Mouse (Mus musculus): ENCODE measurements around the gene Kif1c. TPM values are rescaled to one million over a fixed set of nuclear protein-coding genes. Genes with fewer than 3 reads are reported as not detected.
"Not testable (repeated sequence)": the region's sequence is repeated elsewhere in the genome, so short reads cannot be mapped to it uniquely, and the experiment has no call there.

The Kif1c gene
- polyA plus RNA-seq, 1 experiment from 2014 or later = 4.5 TPM

DNA sequence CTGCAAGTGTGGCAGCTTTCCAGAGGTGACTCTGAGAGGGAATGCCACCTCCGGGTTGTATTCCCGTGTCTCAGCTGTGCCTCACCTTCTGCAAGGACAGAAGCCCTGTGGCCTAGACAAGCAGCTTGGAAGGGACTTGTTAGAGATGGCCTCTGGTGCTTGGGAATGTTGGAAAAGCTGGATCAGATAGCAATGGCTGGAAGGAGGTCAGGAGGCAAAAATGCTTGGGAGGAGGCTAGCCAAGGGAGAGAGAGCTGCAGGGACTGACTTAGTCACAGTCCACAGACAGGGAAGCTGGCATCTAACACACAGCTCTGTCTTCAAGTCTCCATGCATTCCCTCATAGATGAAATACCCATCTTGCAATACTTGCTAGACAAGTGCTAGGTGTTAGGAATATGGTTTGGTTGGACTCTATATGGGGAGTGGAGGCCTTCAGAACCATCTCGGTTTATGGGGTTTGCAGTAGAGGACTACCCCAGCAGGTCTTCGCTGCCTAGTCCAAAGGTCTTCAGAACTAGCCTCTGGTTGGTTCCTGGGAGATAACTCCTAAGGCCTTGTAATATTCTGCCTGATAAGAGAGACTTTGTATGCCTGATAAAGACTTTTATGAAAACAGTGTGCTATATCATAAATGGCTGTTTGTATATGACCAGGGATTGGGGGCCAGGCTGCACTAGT, 52.1 kb downstream of the Kif1c start:
- no peak overlapping the region for H3K4me2 ChIP-seq
- no peaks in the 10 kb centered on the region for H3K9me3 ChIP-seq (replicated peaks)
- H3K36me3 ChIP-seq = no peaks in the 10 kb centered on the region
- no peaks in the 10 kb centered on the region for H3K4me1 ChIP-seq (replicated peaks)
- no peak overlapping the region for H3K4me3 ChIP-seq
- no peak overlapping the region for H3K27ac ChIP-seq (ENCODE audit: poor library complexity, severe bottlenecking)
- no peak overlapping the region for H3K9ac ChIP-seq
- WGBS = 71% methylated on average over 4 of the region's 4 CpGs
- no peak for ATAC-seq (ENCODE audit: insufficient number of reproducible peaks, low FRiP score)
- H3K27me3 ChIP-seq (replicated peaks) = no peaks in the 10 kb centered on the region

GRCm38 (mm10) chr11:70753146-70753545, 52.8 kb downstream of the Kif1c start:
- H3K4me2 ChIP-seq = no peak overlapping the region
- no peaks in the 10 kb centered on the region for H3K4me1 ChIP-seq (replicated peaks)
- H3K36me3 ChIP-seq = no peaks in the 10 kb centered on the region
- H3K27ac ChIP-seq (ENCODE audit: poor library complexity, severe bottlenecking) = no peak overlapping the region
- ATAC-seq (ENCODE audit: insufficient number of reproducible peaks, low FRiP score) = no peak
- no peak overlapping the region for H3K9ac ChIP-seq
- WGBS = 84% methylated on average over 10 of the region's 10 CpGs
- no peak overlapping the region for H3K4me3 ChIP-seq
- H3K9me3 ChIP-seq (replicated peaks) = no peaks in the 10 kb centered on the region
- no peaks in the 10 kb centered on the region for H3K27me3 ChIP-seq (replicated peaks)

DNA sequence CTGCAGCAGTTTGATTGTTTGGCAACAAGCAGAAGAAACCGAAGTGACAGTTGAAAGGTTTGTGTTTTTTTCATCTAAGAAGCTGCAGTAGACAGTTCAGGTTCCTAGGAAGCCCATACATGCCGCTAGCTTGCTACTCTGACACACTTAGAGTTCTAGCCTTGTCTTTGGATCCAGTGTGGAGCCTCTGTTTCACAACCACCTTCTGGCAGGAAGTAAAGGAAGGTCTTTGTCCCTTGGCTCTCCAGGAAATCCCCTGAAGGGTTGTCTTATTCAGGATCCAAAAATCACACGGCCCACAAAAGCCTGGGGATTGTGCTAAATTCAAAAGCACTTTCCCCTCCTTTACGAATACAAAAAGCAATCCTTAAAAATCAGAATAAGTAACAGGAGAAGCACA, 54.1 kb downstream of the Kif1c start:
- Histone ChIP-seq H3K36me3 (no peaks in the 10 kb centered on the region), H3K9me3 (replicated peaks) (no peaks in the 10 kb centered on the region), H3K4me2 (no peak overlapping the region), H3K9ac (no peak overlapping the region), H3K4me1 (replicated peaks) (no peaks in the 10 kb centered on the region), H3K27ac (ENCODE audit: poor library complexity, severe bottlenecking) (no peak overlapping the region), H3K27me3 (replicated peaks) (no peaks in the 10 kb centered on the region), H3K4me3 (no peak overlapping the region)
- no peak for ATAC-seq (ENCODE audit: insufficient number of reproducible peaks, low FRiP score)
- 58% methylated on average over 4 of the region's 4 CpGs for WGBS

DNA sequence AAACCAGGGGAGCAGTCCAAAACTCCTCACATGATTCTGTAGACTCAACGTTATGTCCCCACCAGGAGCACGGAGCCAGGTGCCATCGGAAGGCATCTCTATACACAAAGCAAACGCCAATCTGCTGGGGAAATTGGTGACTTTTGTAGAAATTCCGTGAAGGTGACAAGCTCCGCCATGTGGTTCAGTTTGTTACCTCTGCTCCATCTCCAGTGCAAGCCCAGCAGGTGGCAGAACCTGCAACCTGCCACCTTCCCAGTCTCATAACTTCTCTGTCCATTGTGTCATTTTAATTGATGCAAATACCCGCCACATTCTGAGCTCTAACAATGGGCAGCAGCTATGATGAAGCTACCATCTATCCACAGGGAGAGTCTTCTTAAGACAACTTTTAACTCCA, 54.6 kb downstream of the Kif1c start:
- no peak for ATAC-seq (ENCODE audit: insufficient number of reproducible peaks, low FRiP score)
- 58% methylated on average over 7 of the region's 7 CpGs for WGBS

GRCm38 (mm10) chr11:70755645-70756044, 55.3 kb downstream of the Kif1c start:
- 7% methylated on average over 7 of the region's 7 CpGs for WGBS
- Histone ChIP-seq H3K9me3 (replicated peaks) (no peaks in the 10 kb centered on the region), H3K27me3 (replicated peaks) (no peaks in the 10 kb centered on the region), H3K4me2 (no peak overlapping the region), H3K9ac (no peak overlapping the region), H3K4me1 (replicated peaks) (no peaks in the 10 kb centered on the region), H3K27ac (ENCODE audit: poor library complexity, severe bottlenecking) (no peak overlapping the region), H3K36me3 (no peaks in the 10 kb centered on the region), H3K4me3 (no peak overlapping the region)
- no peak for ATAC-seq (ENCODE audit: insufficient number of reproducible peaks, low FRiP score)

More for the DNA sequence above, 54.6 kb downstream of the Kif1c start:
- Histone ChIP-seq H3K36me3 (no peaks in the 10 kb centered on the region), H3K9ac (no peak overlapping the region), H3K4me3 (no peak overlapping the region), H3K4me1 (replicated peaks) (no peaks in the 10 kb centered on the region), H3K27me3 (replicated peaks) (no peaks in the 10 kb centered on the region), H3K9me3 (replicated peaks) (no peaks in the 10 kb centered on the region), H3K4me2 (no peak overlapping the region), H3K27ac (ENCODE audit: poor library complexity, severe bottlenecking) (no peak overlapping the region)

DNA sequence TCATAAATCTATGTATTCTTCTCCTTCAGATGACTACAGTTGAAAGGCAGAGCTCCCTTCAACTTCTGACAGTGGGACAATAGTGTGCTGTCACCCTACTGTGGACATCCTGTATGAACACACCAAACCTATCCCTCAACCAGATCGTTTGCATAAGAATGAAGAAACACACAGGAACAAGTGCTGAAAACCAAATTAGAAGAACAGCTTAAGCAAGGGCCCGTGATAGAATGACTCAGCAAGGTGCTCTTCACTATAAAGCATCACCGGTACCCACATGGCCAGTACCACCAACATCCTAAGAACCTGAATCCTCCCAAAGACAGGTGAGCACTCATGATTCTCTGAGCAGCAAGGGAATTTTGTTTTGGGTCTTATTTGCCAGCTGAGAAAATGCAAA, 60.1 kb downstream of the Kif1c start:
- not testable (repeated sequence) for H3K27ac ChIP-seq (ENCODE audit: poor library complexity, severe bottlenecking); ATAC-seq (ENCODE audit: insufficient number of reproducible peaks, low FRiP score); H3K4me3 ChIP-seq; H3K27me3 ChIP-seq (replicated peaks); H3K4me2 ChIP-seq; H3K36me3 ChIP-seq; H3K9me3 ChIP-seq (replicated peaks); H3K4me1 ChIP-seq (replicated peaks); H3K9ac ChIP-seq
- 64% methylated on average over 3 of the region's 3 CpGs for WGBS

- Histone ChIP-seq H3K27ac (ENCODE audit: poor library complexity, severe bottlenecking) (no peak overlapping the region), H3K9me3 (replicated peaks) (no peaks in the 10 kb centered on the region), H3K36me3 (peaks cover 3% of the 10 kb centered on the region), H3K4me2 (no peak overlapping the region), H3K4me1 (replicated peaks) (peaks cover 16% of the 10 kb centered on the region), H3K27me3 (replicated peaks) (no peaks in the 10 kb centered on the region), H3K4me3 (no peak overlapping the region), H3K9ac (no peak overlapping the region)
- no peak for ATAC-seq (ENCODE audit: insufficient number of reproducible peaks, low FRiP score)
- 81% methylated on average over 9 of the region's 9 CpGs for WGBS
Measured at GRCm38 (mm10) chr11:70762641-70763040, 62.3 kb downstream of the Kif1c start.

- no peak; the same call in 1 of the 2 replicates for ATAC-seq (ENCODE audit: insufficient number of reproducible peaks, low FRiP score)
- WGBS = 33% methylated on average over 3 of the region's 3 CpGs
- Histone ChIP-seq H3K36me3 (peaks cover 10% of the 10 kb centered on the region), H3K27me3 (replicated peaks) (no peaks in the 10 kb centered on the region), H3K4me2 (peak overlapping the region; percentile 70), H3K4me1 (replicated peaks) (peaks cover 16% of the 10 kb centered on the region), H3K4me3 (peak overlapping the region; percentile 73), H3K9ac (peak overlapping the region; percentile 87), H3K9me3 (replicated peaks) (no peaks in the 10 kb centered on the region; the same call in 1 of the 2 replicates), H3K27ac (ENCODE audit: poor library complexity, severe bottlenecking) (peak overlapping the region; percentile 88; the same call in 1 of the 2 replicates)
Measured at GRCm38 (mm10) chr11:70763582-70763935, 63.2 kb downstream of the Kif1c start.

DNA sequence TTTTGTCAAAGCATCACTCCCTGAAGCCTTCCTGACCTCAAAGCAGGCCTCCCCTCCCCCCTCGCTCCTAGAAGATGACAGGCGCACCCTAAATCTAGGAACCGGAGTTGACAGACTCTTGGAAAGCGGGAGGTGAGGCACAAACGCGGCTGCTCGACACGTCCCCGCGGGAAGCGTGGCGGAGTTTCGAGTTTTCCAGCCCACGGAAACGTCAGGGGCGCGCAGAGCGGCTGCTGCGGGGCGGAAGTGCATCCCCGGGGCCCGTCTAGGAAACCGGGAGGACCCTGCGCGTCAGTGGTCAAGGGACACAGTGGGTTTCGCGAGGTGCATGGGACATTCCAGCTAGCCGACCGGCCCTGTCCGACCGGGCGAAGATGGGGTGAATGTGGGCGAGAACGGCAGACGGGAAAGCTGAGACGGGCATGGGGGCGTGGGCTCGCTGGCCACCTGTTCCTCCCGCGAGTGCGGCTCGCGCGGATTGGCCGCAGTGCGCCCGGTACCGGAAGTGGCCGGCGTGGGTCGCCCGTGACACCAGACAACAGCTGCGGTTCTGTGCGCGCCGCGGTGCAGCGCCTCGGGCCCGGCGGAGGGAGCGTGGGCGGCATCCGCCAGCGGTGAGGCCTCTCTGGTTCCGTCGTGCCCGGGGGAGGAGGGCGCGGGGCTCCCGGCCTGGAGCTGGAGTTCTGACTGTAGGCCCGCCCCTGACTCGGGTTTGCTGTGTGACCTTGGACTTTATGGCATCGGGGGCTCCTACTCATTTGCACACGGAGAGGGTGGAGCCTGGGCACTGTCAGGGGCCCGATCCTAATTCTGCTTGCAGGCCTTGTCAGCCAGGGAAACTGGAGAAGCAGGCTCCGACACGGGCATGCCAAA, 63.8 kb downstream of the Kif1c start, which contains the start of gene Zfp3:
TSS of gene Zfp3 (plus strand) at position 274 of the 873 bp plus-strand sequence.
- peak; percentile 87 for ATAC-seq (ENCODE audit: insufficient number of reproducible peaks, low FRiP score)
- under 1% methylated on average over 75 of the region's 78 CpGs for WGBS
- Histone ChIP-seq H3K9me3 (replicated peaks) (no peaks in the 10 kb centered on the region; the same call in 1 of the 2 replicates), H3K36me3 (peaks cover 10% of the 10 kb centered on the region), H3K27me3 (replicated peaks) (no peaks in the 10 kb centered on the region), H3K4me2 (peak within 1 kb of the TSS; percentile 70), H3K4me3 (peak within 1 kb of the TSS; percentile 73), H3K4me1 (replicated peaks) (peaks cover 16% of the 10 kb centered on the region), H3K27ac (ENCODE audit: poor library complexity, severe bottlenecking) (peak within 1 kb of the TSS; percentile 88), H3K9ac (peak within 1 kb of the TSS; percentile 87)

GRCm38 (mm10) chr11:70765776-70766445, 65.6 kb downstream of the Kif1c start:
- H3K4me2 ChIP-seq = 0 out of 2 replicates have a peak overlapping the region, but pooled peaks have one; percentile 13
- H3K36me3 ChIP-seq = peaks cover 12% of the 10 kb centered on the region
- H3K27me3 ChIP-seq (replicated peaks) = no peaks in the 10 kb centered on the region
- no peaks in the 10 kb centered on the region; the same call in 1 of the 2 replicates for H3K9me3 ChIP-seq (replicated peaks)
- H3K27ac ChIP-seq (ENCODE audit: poor library complexity, severe bottlenecking) = 0 out of 2 replicates have a peak overlapping the region, but pooled peaks have one; percentile 44
- H3K4me1 ChIP-seq (replicated peaks) = peaks cover 16% of the 10 kb centered on the region
- no peak for ATAC-seq (ENCODE audit: insufficient number of reproducible peaks, low FRiP score)
- H3K9ac ChIP-seq = no peak overlapping the region
- H3K4me3 ChIP-seq = no peak overlapping the region
- WGBS = 65% methylated on average over 16 of the region's 16 CpGs

DNA sequence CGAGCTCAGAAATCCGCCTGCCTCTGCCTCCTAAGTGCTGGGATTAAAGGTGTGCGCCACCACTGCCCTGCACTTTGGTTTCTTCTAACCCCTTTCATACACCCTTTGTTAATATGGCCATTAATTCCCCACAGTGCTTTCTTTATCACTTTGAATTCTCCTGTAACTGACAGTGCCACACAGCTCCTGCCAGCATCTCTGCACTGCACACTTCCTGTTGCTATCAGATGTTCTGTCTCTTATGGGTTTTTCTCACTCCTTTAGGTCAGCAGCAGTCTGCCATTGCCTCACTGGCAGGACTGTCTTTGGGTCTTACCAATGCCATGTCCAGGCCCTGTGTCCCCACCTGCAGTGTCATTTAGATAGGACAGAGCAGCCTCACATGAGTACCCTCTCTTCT, 70.5 kb downstream of the Kif1c start:
- Histone ChIP-seq H3K4me2 (no peak overlapping the region), H3K4me3 (no peak overlapping the region), H3K27me3 (replicated peaks) (no peaks in the 10 kb centered on the region), H3K9ac (no peak overlapping the region), H3K4me1 (replicated peaks) (peaks cover 7% of the 10 kb centered on the region), H3K9me3 (replicated peaks) (no peaks in the 10 kb centered on the region; the same call in 1 of the 2 replicates), H3K36me3 (peaks cover 45% of the 10 kb centered on the region), H3K27ac (ENCODE audit: poor library complexity, severe bottlenecking) (no peak overlapping the region)
- ATAC-seq (ENCODE audit: insufficient number of reproducible peaks, low FRiP score) = no peak
- 85% methylated on average over 3 of the region's 3 CpGs for WGBS
